Mouse (Mus musculus) midbrain, embryonic 12.5 days (tissue): ENCODE results near the gene Slc25a34. TPM values are rescaled to one million over a fixed set of nuclear protein-coding genes. Genes with fewer than 3 reads are reported as not detected.
A peak's percentile ranks its signal among the peaks of the same experiment; 100 is the strongest.

Experiments
- ATAC-seq: fragments of 200-750 bp; cut with Nextera tagmentation; 2 replicates; pipeline ENCODE4 v1.8.0; 2017; ENCODE audit warnings: low read depth, moderate TSS enrichment, moderate library complexity; ENCODE audit not compliant: low FRiP score
- H3K27ac ChIP-seq: fragments of 300-500 bp; sonication (generic); replicated peaks from 2 replicates; pipeline ENCODE4 v1.5.1; 2016; ENCODE audit warnings: mild to moderate bottlenecking
- H3K27me3 ChIP-seq: fragments of 300-500 bp; sonication (generic); 2 replicates; pipeline ENCODE4 v1.6.1; 2016; ENCODE audit warnings: mild to moderate bottlenecking
- H3K36me3 ChIP-seq: fragments of 300-500 bp; sonication (generic); 2 replicates; pipeline ENCODE4 v1.6.1; 2016
- H3K4me1 ChIP-seq: fragments of 300-500 bp; sonication (generic); 2 replicates; pipeline ENCODE4 v1.6.1; 2016
- H3K4me2 ChIP-seq: fragments of 300-500 bp; sonication (generic); replicated peaks from 2 replicates; pipeline ENCODE4 v1.6.1; 2016; ENCODE audit warnings: mild to moderate bottlenecking, moderate library complexity
- H3K4me3 ChIP-seq: fragments of 300-500 bp; sonication (generic); 2 replicates; pipeline ENCODE4 v1.5.1; 2016; ENCODE audit warnings: mild to moderate bottlenecking
- H3K9ac ChIP-seq: fragments of 300-500 bp; sonication (generic); replicated peaks from 2 replicates; pipeline ENCODE4 v1.6.1; 2016; ENCODE audit warnings: mild to moderate bottlenecking, moderate library complexity
- H3K9me3 ChIP-seq: fragments of 300-500 bp; sonication (generic); 2 replicates; pipeline ENCODE4 v1.6.1; 2016; ENCODE audit warnings: mild to moderate bottlenecking
- WGBS: fragments of 180-500 bp; shearing (Covaris S2); methylation state at CpG from one replicate; pipeline ENCODE4 v1.1.7; 2016; 5-methylcytosine and 5-hydroxymethylcytosine counted together
- polyA plus RNA-seq: library from polyadenylated mRNA; unstranded; fragments of >200 nt; fragmentation: Nextera tagmentation; extraction: Ambion mirVana; gene quantifications from 2 replicates; pipeline ENCODE4 v1.2.1, GENCODE M21; 2016

Gene Slc25a34
- polyA plus RNA-seq, 1 experiment from 2014 or later, result 0.06 TPM

- Histone ChIP-seq H3K9me3 (no peaks in the 10 kb centered on the region), H3K36me3 (no peaks in the 10 kb centered on the region), H3K4me2 (no peak overlapping the region), H3K4me3 (no peak overlapping the region), H3K9ac (no peak overlapping the region), H3K27me3 (peaks cover 24% of the 10 kb centered on the region), H3K4me1 (peaks cover 15% of the 10 kb centered on the region), H3K27ac (no peak overlapping the region)
- 91% methylated on average over 14 of the region's 14 CpGs for WGBS
- no peak for ATAC-seq
These were observed 8.7 kb downstream of the Slc25a34 start for GRCm38 (mm10) chr4:141614946-141615345.

- no peaks in the 10 kb centered on the region for H3K27me3 ChIP-seq
- ATAC-seq, result no peak
These were observed 14.1 kb downstream of the Slc25a34 start for GRCm38 (mm10) chr4:141609538-141609937.

DNA sequence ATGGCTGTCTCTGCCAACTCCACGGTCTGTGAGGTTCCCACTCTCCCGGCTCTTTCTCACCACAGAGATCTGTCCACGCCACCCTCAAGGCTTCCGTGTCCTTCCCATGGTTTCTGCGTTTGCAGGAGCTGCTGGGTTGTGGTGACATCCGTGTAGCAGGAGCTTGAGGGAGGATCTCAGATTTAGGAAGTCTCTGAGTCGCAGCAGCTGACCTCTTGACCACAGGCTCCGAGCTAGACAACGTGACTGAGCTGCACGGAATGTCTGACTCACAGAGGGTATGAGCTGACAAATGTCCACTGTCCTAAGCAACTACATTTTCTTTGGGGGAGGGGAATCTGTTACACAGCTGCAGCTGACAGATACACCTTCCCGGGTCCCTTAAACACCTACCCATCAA lies 17.8 kb downstream of the Slc25a34 start, which contains the start of gene Fblim1:
Gene Fblim1 (minus strand): TSS at position 236 of the 400 bp plus-strand sequence.
- peaks cover 8% of the 10 kb centered on the region for H3K27me3 ChIP-seq
- no peaks in the 10 kb centered on the region for H3K36me3 ChIP-seq
- no peaks in the 10 kb centered on the region for H3K4me1 ChIP-seq
- no peak within 1 kb of the TSS for H3K9ac ChIP-seq
- no peak within 1 kb of the TSS for H3K4me2 ChIP-seq
- H3K4me3 ChIP-seq, result no peak within 1 kb of the TSS
- ATAC-seq, result no peak
- no peaks in the 10 kb centered on the region for H3K9me3 ChIP-seq
- H3K27ac ChIP-seq, result no peak within 1 kb of the TSS
- WGBS, result 84% methylated on average over 11 of the region's 11 CpGs

More at GRCm38 (mm10) chr4:141609538-141609937, 14.1 kb downstream of the Slc25a34 start:
- Histone ChIP-seq H3K4me3 (no peak overlapping the region), H3K4me1 (no peaks in the 10 kb centered on the region), H3K9me3 (no peaks in the 10 kb centered on the region), H3K4me2 (no peak overlapping the region), H3K27ac (no peak overlapping the region), H3K9ac (no peak overlapping the region), H3K36me3 (no peaks in the 10 kb centered on the region)
- WGBS, result 87% methylated on average over 6 of the region's 6 CpGs

DNA sequence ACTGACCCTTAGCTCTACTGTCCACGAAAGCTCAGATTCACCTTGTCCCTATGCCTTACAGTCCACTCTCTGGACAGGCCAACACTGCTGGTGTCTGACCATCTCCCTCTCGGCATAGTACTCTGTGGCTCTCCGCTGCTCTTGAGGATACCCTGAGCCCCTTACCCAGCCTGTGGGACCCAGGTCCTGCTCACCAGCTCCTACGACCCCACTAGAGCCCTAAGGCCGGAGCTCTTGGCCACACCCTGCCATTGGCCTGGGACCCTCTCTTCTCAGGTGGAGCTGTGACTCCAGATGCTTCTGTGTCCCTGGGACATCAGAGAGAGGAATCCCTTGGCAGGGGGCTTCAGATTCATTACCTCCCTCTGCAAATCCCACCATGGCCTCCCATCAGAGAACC lies 18.2 kb downstream of the Slc25a34 start:
- H3K4me1 ChIP-seq, result peaks cover under 1% of the 10 kb centered on the region; the same call in 1 of the 2 replicates
- ATAC-seq, result no peak
- H3K9ac ChIP-seq, result no peak overlapping the region
- H3K27me3 ChIP-seq, result peaks cover 13% of the 10 kb centered on the region
- WGBS, result 93% methylated on average over 5 of the region's 5 CpGs
- H3K4me2 ChIP-seq, result no peak overlapping the region
- H3K27ac ChIP-seq, result no peak overlapping the region
- no peaks in the 10 kb centered on the region for H3K36me3 ChIP-seq
- no peaks in the 10 kb centered on the region for H3K9me3 ChIP-seq
- H3K4me3 ChIP-seq, result no peak overlapping the region

GRCm38 (mm10) chr4:141604493-141604892 lies 19.1 kb downstream of the Slc25a34 start:
- Histone ChIP-seq H3K9me3 (no peaks in the 10 kb centered on the region), H3K4me1 (peaks cover 10% of the 10 kb centered on the region), H3K27ac (no peak overlapping the region), H3K36me3 (no peaks in the 10 kb centered on the region), H3K4me3 (no peak overlapping the region), H3K27me3 (peaks cover 22% of the 10 kb centered on the region), H3K9ac (no peak overlapping the region), H3K4me2 (no peak overlapping the region)
- ATAC-seq, result no peak
- 69% methylated on average over 8 of the region's 8 CpGs for WGBS

GRCm38 (mm10) chr4:141603921-141604320 lies 19.7 kb downstream of the Slc25a34 start:
- 68% methylated on average over 4 of the region's 4 CpGs for WGBS
- Histone ChIP-seq H3K27ac (no peak overlapping the region), H3K36me3 (no peaks in the 10 kb centered on the region), H3K4me2 (no peak overlapping the region), H3K9me3 (no peaks in the 10 kb centered on the region), H3K27me3 (peaks cover 28% of the 10 kb centered on the region), H3K4me1 (peaks cover 16% of the 10 kb centered on the region), H3K9ac (no peak overlapping the region), H3K4me3 (no peak overlapping the region)
- ATAC-seq, result no peak

GRCm38 (mm10) chr4:141602523-141603223 lies 20.9 kb downstream of the Slc25a34 start:
- H3K36me3 ChIP-seq, result no peaks in the 10 kb centered on the region
- H3K4me3 ChIP-seq, result no peak overlapping the region
- 83% methylated on average over 11 of the region's 11 CpGs for WGBS

GRCm38 (mm10) chr4:141601148-141601862 lies 22.3 kb downstream of the Slc25a34 start:
- Histone ChIP-seq H3K27me3 (peaks cover 47% of the 10 kb centered on the region), H3K4me2 (no peak overlapping the region), H3K27ac (no peak overlapping the region), H3K4me3 (no peak overlapping the region), H3K36me3 (no peaks in the 10 kb centered on the region), H3K9me3 (no peaks in the 10 kb centered on the region), H3K9ac (no peak overlapping the region), H3K4me1 (peaks cover 27% of the 10 kb centered on the region)
- no peak for ATAC-seq
- WGBS, result 69% methylated on average over 12 of the region's 12 CpGs

More at GRCm38 (mm10) chr4:141602523-141603223, 20.9 kb downstream of the Slc25a34 start:
- Histone ChIP-seq H3K27me3 (peaks cover 37% of the 10 kb centered on the region), H3K4me1 (peaks cover 27% of the 10 kb centered on the region), H3K27ac (no peak overlapping the region), H3K9ac (no peak overlapping the region), H3K9me3 (no peaks in the 10 kb centered on the region), H3K4me2 (no peak overlapping the region)
- no peak for ATAC-seq

DNA sequence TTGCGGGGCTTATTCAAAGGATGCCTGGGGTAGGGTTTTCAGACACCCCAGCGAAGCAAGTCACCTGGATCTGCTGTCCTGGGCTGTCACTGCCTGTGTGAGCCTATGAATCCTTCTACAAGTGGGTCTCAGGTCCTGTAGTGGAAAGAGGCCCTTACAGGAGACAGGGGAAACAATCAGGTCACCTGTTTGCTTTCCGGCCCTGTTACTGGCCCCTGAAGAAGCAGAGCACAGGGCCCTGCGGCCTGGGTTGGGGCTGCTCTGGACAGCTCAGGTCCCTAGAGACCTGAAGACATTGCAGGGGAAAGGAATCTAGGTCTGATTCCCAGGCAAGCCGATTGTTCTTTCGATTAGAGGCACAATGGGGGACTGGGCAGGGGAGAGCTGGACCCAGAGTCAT lies 23.3 kb downstream of the Slc25a34 start:
- WGBS, result 16% methylated on average over 6 of the region's 6 CpGs
- H3K4me2 ChIP-seq, result peak overlapping the region; percentile 71; the same call in 1 of the 2 replicates
- H3K4me1 ChIP-seq, result peaks cover 27% of the 10 kb centered on the region

DNA sequence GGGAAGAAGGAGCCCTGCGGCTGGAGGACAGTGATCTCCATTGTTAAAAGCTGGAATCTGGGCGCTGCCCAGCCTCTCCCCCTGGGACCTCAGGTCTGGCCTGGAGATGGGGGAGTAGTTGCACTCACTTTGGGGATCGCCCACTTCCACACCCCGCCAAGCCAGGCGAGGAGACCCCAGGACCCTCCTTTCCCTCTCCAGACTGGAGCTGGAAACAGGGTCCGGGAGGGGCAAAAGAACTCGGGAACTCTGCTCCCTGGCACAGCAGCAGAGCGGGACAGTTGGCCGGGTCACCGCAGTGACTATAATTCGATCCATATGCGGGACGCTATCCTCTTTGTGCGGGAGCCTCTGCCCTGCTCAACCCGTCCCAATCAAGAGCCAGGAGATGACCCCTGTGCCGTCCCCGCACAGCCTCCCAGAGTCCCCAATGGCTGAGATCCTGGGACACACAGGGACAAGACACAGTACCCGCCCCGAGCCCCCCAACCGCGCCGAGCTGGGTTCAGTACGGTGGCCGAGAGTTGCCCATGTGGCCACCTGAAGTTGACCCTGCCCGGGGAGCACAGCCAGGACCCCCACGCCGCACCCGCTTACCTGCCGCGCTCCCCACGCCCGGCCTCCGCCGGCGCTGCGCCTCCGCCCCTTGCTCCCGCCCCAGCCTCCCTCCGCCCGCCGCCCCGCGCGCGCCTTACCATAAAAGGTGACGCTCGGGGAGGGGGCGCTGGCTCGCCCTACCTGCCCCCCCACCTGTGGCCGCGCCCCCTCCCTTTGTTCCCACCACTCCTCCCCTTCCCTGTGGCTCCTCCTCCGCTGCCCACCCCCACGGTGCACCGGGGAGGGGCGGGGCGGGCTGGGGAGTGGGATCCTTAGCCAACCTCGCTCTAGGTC lies 24.1 kb downstream of the Slc25a34 start:
- no peaks in the 10 kb centered on the region for H3K36me3 ChIP-seq
- peak overlapping the region; percentile 57 for H3K9ac ChIP-seq
- H3K4me3 ChIP-seq, result peak overlapping the region; percentile 46
- 2% methylated on average over 37 of the region's 57 CpGs for WGBS
- no peaks in the 10 kb centered on the region for H3K9me3 ChIP-seq
- H3K4me1 ChIP-seq, result peaks cover 27% of the 10 kb centered on the region
- peak overlapping the region; percentile 71 for H3K4me2 ChIP-seq
- H3K27me3 ChIP-seq, result peaks cover 47% of the 10 kb centered on the region
- peak; percentile 51; the same call in 1 of the 2 replicates for ATAC-seq
- peak overlapping the region; percentile 20; the same call in 1 of the 2 replicates for H3K27ac ChIP-seq

More for the DNA sequence above, 23.3 kb downstream of the Slc25a34 start:
- Histone ChIP-seq H3K4me3 (no peak overlapping the region), H3K9ac (no peak overlapping the region), H3K27ac (no peak overlapping the region), H3K36me3 (no peaks in the 10 kb centered on the region), H3K27me3 (peaks cover 47% of the 10 kb centered on the region), H3K9me3 (no peaks in the 10 kb centered on the region)
- ATAC-seq, result no peak

DNA sequence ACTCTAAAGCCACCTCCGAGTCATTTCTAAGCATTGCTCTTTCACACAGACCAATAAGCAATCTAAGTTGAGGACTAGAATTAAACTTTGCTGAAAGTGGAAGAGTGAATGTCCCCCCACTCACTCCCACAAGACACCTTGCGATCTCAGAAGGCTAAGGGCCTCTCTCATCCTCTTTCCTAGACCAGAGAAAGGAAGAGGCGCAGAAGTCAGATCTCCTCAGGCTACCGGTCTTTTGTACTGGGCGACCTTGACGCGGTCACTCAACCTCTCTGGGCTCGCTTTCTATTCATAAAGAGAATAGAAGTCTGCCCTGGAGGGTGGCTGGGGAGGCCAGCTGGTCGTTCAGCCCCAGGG lies 24.7 kb downstream of the Slc25a34 start:
- Histone ChIP-seq H3K27ac (peak overlapping the region; percentile 42), H3K9ac (peak overlapping the region; percentile 57), H3K4me3 (peak overlapping the region; percentile 46), H3K4me2 (peak overlapping the region; percentile 71), H3K36me3 (no peaks in the 10 kb centered on the region), H3K9me3 (no peaks in the 10 kb centered on the region), H3K27me3 (peaks cover 47% of the 10 kb centered on the region), H3K4me1 (peaks cover 27% of the 10 kb centered on the region)
- under 1% methylated on average over 9 of the region's 9 CpGs for WGBS
- ATAC-seq, result no peak
